Mouse (Mus musculus): ENCODE data around the gene Gabpa. TPM values are rescaled to one million over a fixed set of nuclear protein-coding genes. Genes with fewer than 3 reads are reported as not detected.
A peak's percentile ranks its signal among the peaks of the same experiment; 100 is the strongest.

The Gabpa gene
- polyA plus RNA-seq (2015; fragmentation: Nextera tagmentation; extraction: Ambion mirVana) = 16.6 and 22.5 TPM in 2 replicates

GRCm38 (mm10) chr16:84834745-84835440 lies at the start of gene Gabpa:
Gabpa (plus strand) TSS chr16:84834925.
- H3K4me1 ChIP-seq (replicated peaks) = peaks cover 40% of the 10 kb centered on the region
- H3K36me3 ChIP-seq = peaks cover 40% of the 10 kb centered on the region
- peak within 1 kb of the TSS; percentile 95 for H3K9ac ChIP-seq
- WGBS (ENCODE audit: insufficient replicate concordance) = under 1% methylated on average over 52 of the region's 52 CpGs
- DNase-seq = peak; percentile 87
- H3K9me3 ChIP-seq (replicated peaks) = no peaks in the 10 kb centered on the region
- peak; percentile 93 for ATAC-seq (ENCODE audit: low read depth)
- no peaks in the 10 kb centered on the region for H3K27me3 ChIP-seq
- peak within 1 kb of the TSS; percentile 86 for H3K4me2 ChIP-seq
- H3K27ac ChIP-seq = peak within 1 kb of the TSS; percentile 95
- peak within 1 kb of the TSS; percentile 98 for H3K4me3 ChIP-seq (replicated peaks)

DNA sequence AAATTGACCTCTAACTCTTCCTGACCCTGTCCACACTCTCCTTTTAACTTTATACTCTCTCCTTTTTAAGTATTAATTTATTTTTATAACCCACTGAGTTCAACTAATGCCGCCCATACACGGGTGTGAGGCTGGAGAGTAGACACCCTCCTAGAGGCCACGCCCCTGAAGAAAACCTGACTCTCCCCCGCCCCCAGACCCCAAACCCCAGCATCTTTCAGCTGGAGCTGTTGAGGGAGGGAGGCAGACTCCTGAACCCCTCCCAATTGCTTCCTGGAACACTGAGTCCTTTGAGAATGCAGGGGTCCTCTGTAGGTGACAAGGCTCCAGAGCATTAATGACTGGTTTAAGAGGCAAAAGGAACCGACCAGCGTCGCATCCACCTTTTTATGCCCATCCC lies 49.8 kb upstream of the Gabpa start:
- WGBS (ENCODE audit: insufficient replicate concordance) = 40% methylated on average over 7 of the region's 7 CpGs
- no peak for DNase-seq
- Histone ChIP-seq H3K9ac (no peak overlapping the region), H3K9me3 (replicated peaks) (no peaks in the 10 kb centered on the region), H3K27ac (no peak overlapping the region), H3K27me3 (no peaks in the 10 kb centered on the region), H3K4me2 (no peak overlapping the region), H3K4me1 (replicated peaks) (no peaks in the 10 kb centered on the region), H3K36me3 (no peaks in the 10 kb centered on the region), H3K4me3 (replicated peaks) (no peak overlapping the region)
- ATAC-seq (ENCODE audit: low read depth) = no peak

DNA sequence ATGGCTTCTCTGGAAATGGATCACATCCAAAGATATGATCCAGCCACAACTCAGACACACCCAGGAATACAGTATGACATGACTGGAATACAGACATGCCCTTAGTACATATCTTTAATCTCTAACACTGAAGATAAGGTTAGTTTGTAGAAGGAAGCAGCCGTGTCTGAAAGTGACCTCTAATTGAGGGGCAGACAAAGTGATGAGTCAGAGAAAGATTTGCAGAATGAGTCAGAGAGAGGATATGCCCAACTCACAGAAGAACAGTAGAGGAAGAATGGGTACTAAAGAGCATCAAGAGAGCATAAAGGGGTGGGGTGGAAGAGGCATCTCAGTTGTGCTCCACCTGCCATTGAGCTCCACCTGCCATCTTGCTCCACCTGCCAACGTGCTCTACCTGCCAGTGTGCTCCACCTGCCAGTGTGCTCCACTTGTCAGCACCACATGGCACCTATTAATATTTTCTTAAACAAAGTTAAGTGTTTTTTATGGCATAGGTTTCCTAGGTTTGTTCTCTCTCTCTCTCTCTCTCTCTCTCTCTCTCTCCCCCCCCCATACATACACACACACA lies 44.0 kb upstream of the Gabpa start:
- 35% methylated on average over 2 of the region's 2 CpGs for WGBS (ENCODE audit: insufficient replicate concordance)
- Histone ChIP-seq H3K27me3 (no peaks in the 10 kb centered on the region), H3K9ac (no peak overlapping the region), H3K4me1 (replicated peaks) (no peaks in the 10 kb centered on the region), H3K4me2 (no peak overlapping the region), H3K4me3 (replicated peaks) (no peak overlapping the region), H3K27ac (no peak overlapping the region), H3K9me3 (replicated peaks) (no peaks in the 10 kb centered on the region), H3K36me3 (no peaks in the 10 kb centered on the region)
- no peak for DNase-seq
- no peak for ATAC-seq (ENCODE audit: low read depth)

DNA sequence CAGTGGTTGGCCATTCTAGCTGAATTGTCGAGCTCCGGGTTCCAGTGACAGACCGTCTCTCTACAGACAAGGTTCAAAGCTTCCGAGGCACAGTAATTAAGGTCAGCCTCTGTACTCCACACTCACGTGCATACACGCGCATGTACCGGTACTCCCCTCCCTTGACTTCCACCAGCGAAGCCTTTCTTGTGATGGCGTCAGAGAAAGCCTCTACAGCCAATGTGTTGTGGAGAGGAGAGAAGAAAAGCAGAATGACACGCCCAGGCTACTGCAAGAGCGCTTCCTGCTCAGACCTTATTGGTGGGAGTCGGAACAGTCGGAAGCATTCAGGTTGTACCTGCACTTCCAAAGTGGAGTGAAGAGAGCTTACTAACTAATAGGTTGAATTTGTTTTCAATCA lies 41.3 kb upstream of the Gabpa start:
- no peak for DNase-seq

DNA sequence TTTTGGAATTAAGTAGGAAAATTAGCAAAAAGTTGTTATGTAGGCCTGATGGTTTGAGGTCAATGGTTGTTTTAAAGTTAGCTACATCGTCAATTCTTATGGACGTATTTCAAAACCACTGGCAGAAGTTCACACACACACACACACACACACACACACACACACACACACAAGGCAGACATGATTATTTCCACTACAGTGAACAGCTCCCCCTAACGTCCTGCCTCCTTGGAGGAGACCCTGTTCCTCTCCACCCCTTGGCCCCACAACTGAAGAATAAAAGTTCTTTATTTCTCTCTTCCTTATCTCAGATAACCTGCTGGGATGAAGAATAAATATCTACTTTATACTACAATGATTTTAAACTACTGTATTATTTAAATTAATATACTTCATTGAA lies 39.4 kb upstream of the Gabpa start:
- H3K9ac ChIP-seq = no peak overlapping the region
- H3K27ac ChIP-seq = no peak overlapping the region
- no peak overlapping the region for H3K4me3 ChIP-seq (replicated peaks)
- DNase-seq (no peak), ATAC-seq (ENCODE audit: low read depth) (no peak)
- H3K4me2 ChIP-seq = no peak overlapping the region
- H3K27me3 ChIP-seq = no peaks in the 10 kb centered on the region
- no peaks in the 10 kb centered on the region for H3K9me3 ChIP-seq (replicated peaks)
- H3K36me3 ChIP-seq = no peaks in the 10 kb centered on the region
- WGBS (ENCODE audit: insufficient replicate concordance) = 48% methylated on average over 3 of the region's 3 CpGs
- no peaks in the 10 kb centered on the region for H3K4me1 ChIP-seq (replicated peaks)

More for the DNA sequence above, 41.3 kb upstream of the Gabpa start:
- H3K4me2 ChIP-seq = no peak overlapping the region
- H3K4me1 ChIP-seq (replicated peaks) = no peaks in the 10 kb centered on the region
- H3K36me3 ChIP-seq = no peaks in the 10 kb centered on the region
- no peak overlapping the region for H3K4me3 ChIP-seq (replicated peaks)
- no peak for ATAC-seq (ENCODE audit: low read depth)
- H3K27ac ChIP-seq = no peak overlapping the region
- 71% methylated on average over 14 of the region's 14 CpGs for WGBS (ENCODE audit: insufficient replicate concordance)
- no peaks in the 10 kb centered on the region for H3K9me3 ChIP-seq (replicated peaks)
- H3K27me3 ChIP-seq = no peaks in the 10 kb centered on the region
- no peak overlapping the region for H3K9ac ChIP-seq

DNA sequence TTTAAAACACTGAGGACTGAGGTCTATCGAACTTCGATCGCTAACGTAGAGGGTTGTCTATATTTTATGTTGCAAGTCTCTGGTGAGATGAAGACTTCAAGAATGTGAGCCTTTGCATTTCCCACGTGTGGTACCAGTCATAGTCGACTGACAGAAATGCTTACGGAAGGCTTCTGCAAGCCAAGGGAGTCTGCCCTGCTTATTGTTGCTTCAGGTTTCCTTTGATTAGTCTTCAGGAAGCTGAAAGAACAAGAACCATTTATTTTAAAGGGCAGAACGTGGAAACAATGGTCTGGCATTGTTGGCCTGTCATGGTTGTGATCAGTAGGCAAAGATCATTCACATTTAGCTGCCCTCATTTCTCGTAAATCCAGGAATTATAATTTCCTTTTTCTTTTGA lies 38.0 kb upstream of the Gabpa start:
- no peaks in the 10 kb centered on the region for H3K9me3 ChIP-seq (replicated peaks)
- no peak overlapping the region for H3K4me3 ChIP-seq (replicated peaks)
- DNase-seq (no peak), ATAC-seq (ENCODE audit: low read depth) (no peak)
- H3K4me1 ChIP-seq (replicated peaks) = no peaks in the 10 kb centered on the region
- no peaks in the 10 kb centered on the region for H3K27me3 ChIP-seq
- no peak overlapping the region for H3K9ac ChIP-seq
- H3K4me2 ChIP-seq = no peak overlapping the region
- H3K27ac ChIP-seq = no peak overlapping the region
- 63% methylated on average over 9 of the region's 9 CpGs for WGBS (ENCODE audit: insufficient replicate concordance)
- no peaks in the 10 kb centered on the region for H3K36me3 ChIP-seq

- no peak overlapping the region for H3K4me3 ChIP-seq (replicated peaks)
- H3K4me1 ChIP-seq (replicated peaks) = no peaks in the 10 kb centered on the region
- DNase-seq (no peak), ATAC-seq (ENCODE audit: low read depth) (no peak)
- H3K9me3 ChIP-seq (replicated peaks) = no peaks in the 10 kb centered on the region
- H3K27me3 ChIP-seq = no peaks in the 10 kb centered on the region
- H3K9ac ChIP-seq = no peak overlapping the region
- 59% methylated on average over 1 of the region's 2 CpGs for WGBS (ENCODE audit: insufficient replicate concordance)
- no peaks in the 10 kb centered on the region for H3K36me3 ChIP-seq
- H3K27ac ChIP-seq = no peak overlapping the region
- H3K4me2 ChIP-seq = no peak overlapping the region
Observed at GRCm38 (mm10) chr16:84800038-84800437, 34.7 kb upstream of the Gabpa start.

- no peaks in the 10 kb centered on the region for H3K27me3 ChIP-seq
- no peak overlapping the region for H3K4me2 ChIP-seq
- no peaks in the 10 kb centered on the region for H3K36me3 ChIP-seq
- no peak overlapping the region for H3K4me3 ChIP-seq (replicated peaks)
- no peaks in the 10 kb centered on the region for H3K9me3 ChIP-seq (replicated peaks)
- H3K9ac ChIP-seq = no peak overlapping the region
- ATAC-seq (ENCODE audit: low read depth) (no peak), DNase-seq (no peak)
- H3K4me1 ChIP-seq (replicated peaks) = no peaks in the 10 kb centered on the region
- 49% methylated on average over 6 of the region's 6 CpGs for WGBS (ENCODE audit: insufficient replicate concordance)
- no peak overlapping the region for H3K27ac ChIP-seq
Observed at GRCm38 (mm10) chr16:84802217-84802616, 32.5 kb upstream of the Gabpa start.

DNA sequence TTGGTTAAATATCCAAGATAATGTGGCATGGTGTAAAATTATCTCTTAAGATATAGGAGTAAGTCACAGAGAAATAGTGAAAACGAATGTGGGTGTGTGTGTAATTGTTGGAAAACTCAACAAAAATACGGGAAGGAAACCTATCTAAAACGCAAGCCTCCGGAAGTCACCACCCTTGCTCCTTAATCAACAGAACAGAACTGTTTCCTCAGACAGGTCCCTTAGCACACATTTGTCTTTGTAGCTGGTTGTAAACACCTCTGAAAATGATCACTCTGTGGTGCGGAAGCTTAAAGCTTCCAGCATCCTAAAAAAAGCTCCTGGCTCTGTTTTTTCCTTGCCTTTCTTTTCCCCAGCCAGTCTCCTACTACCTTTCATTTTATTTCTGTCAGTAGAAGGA lies 29.9 kb upstream of the Gabpa start:
- no peaks in the 10 kb centered on the region; the same call in 1 of the 2 replicates for H3K9me3 ChIP-seq (replicated peaks)
- no peaks in the 10 kb centered on the region for H3K27me3 ChIP-seq
- no peaks in the 10 kb centered on the region for H3K36me3 ChIP-seq
- no peak for DNase-seq
- WGBS (ENCODE audit: insufficient replicate concordance) = 39% methylated on average over 5 of the region's 5 CpGs
- no peak for ATAC-seq (ENCODE audit: low read depth)
- H3K4me3 ChIP-seq (replicated peaks) = no peak overlapping the region
- H3K4me2 ChIP-seq = no peak overlapping the region
- H3K9ac ChIP-seq = no peak overlapping the region
- H3K4me1 ChIP-seq (replicated peaks) = no peaks in the 10 kb centered on the region
- H3K27ac ChIP-seq = no peak overlapping the region

DNA sequence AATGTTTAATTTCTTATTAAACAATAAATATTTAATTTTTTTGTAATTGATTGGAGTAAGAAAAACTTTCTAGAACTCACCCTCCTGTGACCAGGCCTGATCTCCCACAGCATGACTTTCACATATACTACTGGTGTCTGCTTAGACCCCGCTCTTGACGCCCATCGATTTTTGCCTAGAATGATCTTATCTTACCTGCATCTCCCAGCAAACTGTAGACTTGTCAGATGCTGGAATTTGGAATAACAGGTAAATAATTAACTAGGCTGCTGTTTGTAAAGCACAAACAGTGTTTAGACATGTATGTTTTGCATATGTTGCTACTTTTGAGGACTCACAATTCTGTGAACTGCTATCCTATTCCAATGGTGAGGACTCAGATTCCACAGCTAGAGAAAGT lies 28.6 kb upstream of the Gabpa start:
- peak; percentile 44; the same call in 1 of the 2 replicates for ATAC-seq (ENCODE audit: low read depth)
- Histone ChIP-seq H3K27me3 (no peaks in the 10 kb centered on the region), H3K27ac (no peak overlapping the region), H3K4me3 (replicated peaks) (no peak overlapping the region), H3K36me3 (no peaks in the 10 kb centered on the region), H3K4me1 (replicated peaks) (no peaks in the 10 kb centered on the region), H3K9ac (no peak overlapping the region), H3K9me3 (replicated peaks) (no peaks in the 10 kb centered on the region; the same call in 1 of the 2 replicates), H3K4me2 (no peak overlapping the region)
- DNase-seq = no peak
- WGBS (ENCODE audit: insufficient replicate concordance) = 73% methylated on average over 3 of the region's 3 CpGs

GRCm38 (mm10) chr16:84807874-84808273 lies 26.9 kb upstream of the Gabpa start:
- no peaks in the 10 kb centered on the region for H3K4me1 ChIP-seq (replicated peaks)
- H3K9ac ChIP-seq = no peak overlapping the region
- H3K4me3 ChIP-seq (replicated peaks) = no peak overlapping the region
- H3K36me3 ChIP-seq = no peaks in the 10 kb centered on the region
- DNase-seq = no peak
- no peaks in the 10 kb centered on the region for H3K27me3 ChIP-seq
- WGBS (ENCODE audit: insufficient replicate concordance) = 71% methylated on average over 7 of the region's 7 CpGs
- no peaks in the 10 kb centered on the region; the same call in 1 of the 2 replicates for H3K9me3 ChIP-seq (replicated peaks)
- no peak for ATAC-seq (ENCODE audit: low read depth)
- no peak overlapping the region for H3K27ac ChIP-seq
- H3K4me2 ChIP-seq = no peak overlapping the region

DNA sequence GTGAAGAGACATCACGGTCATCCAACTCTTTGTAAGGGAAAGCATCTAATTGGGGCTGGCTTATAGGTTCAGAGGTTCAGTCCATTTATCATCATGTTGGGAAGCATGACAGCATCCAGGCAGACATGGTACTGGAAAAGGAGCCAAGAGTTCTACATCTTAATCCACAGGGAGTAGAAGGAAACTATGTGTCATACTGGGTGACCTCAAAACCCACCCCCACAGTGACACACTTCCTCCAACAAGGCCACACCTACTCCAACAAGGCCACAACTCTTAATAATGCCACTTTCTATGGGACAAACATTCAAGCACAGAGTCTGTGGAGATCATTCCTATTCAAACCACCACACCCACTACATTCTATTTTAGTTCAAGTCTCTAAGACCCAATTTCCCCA lies 24.5 kb upstream of the Gabpa start:
- Histone ChIP-seq H3K36me3 (no peaks in the 10 kb centered on the region), H3K4me1 (replicated peaks) (no peaks in the 10 kb centered on the region), H3K27ac (no peak overlapping the region), H3K27me3 (no peaks in the 10 kb centered on the region), H3K4me3 (replicated peaks) (no peak overlapping the region), H3K9me3 (replicated peaks) (no peaks in the 10 kb centered on the region; the same call in 1 of the 2 replicates), H3K9ac (no peak overlapping the region), H3K4me2 (no peak overlapping the region)
- ATAC-seq (ENCODE audit: low read depth) (no peak), DNase-seq (no peak)
- 65% methylated on average over 1 of the region's 1 CpGs for WGBS (ENCODE audit: insufficient replicate concordance)
